Mouse (Mus musculus) limb, embryonic 11.5 days (tissue): ENCODE measurements at regions not wholly inside any gene's neighbourhood (a gene's known extent, or its start where the extent isn't known, plus 50 kb on each side); places are given as distances from the start of the nearest gene placed in this dataset.

Experiments
- ATAC-seq: fragments of 200-750 bp; cut with Nextera tagmentation; 2 replicates; pipeline ENCODE4 v1.8.0; 2017; ENCODE audit warnings: low read depth; ENCODE audit not compliant: insufficient number of reproducible peaks, low FRiP score, low TSS enrichment
- DNase-seq: peaks from one replicate; pipeline ENCODE4 v3.0.0-alpha.2; 2015; ENCODE audit warnings: low spot score
- H3K27ac ChIP-seq: fragments of 300-500 bp; sonication (generic); replicated peaks from 2 replicates; pipeline ENCODE4 v1.5.1; 2014; ENCODE audit warnings: low read depth, mild to moderate bottlenecking, low read length
- H3K27me3 ChIP-seq: fragments of 300-500 bp; sonication (generic); 2 replicates; pipeline ENCODE4 v1.6.1; 2014; ENCODE audit warnings: mild to moderate bottlenecking, low read length, mixed read lengths; ENCODE audit not compliant: control insufficient read depth, insufficient read depth
- H3K36me3 ChIP-seq: fragments of 300-500 bp; sonication (generic); 2 replicates; pipeline ENCODE4 v1.6.1; 2014; ENCODE audit warnings: mild to moderate bottlenecking, low read length, moderate library complexity, mixed read lengths; ENCODE audit not compliant: control insufficient read depth, insufficient read depth
- H3K4me1 ChIP-seq: fragments of 300-500 bp; sonication (generic); 2 replicates; pipeline ENCODE4 v1.6.1; 2014; ENCODE audit warnings: low read length, mixed read lengths; ENCODE audit not compliant: control insufficient read depth, insufficient read depth
- H3K4me2 ChIP-seq: fragments of 300-500 bp; sonication (generic); 2 replicates; pipeline ENCODE4 v1.6.1; 2014; ENCODE audit warnings: low read depth, mild to moderate bottlenecking, moderate library complexity; ENCODE audit not compliant: severe bottlenecking
- H3K4me3 ChIP-seq: fragments of 300-500 bp; sonication (generic); 2 replicates; pipeline ENCODE4 v1.5.1; 2014; ENCODE audit warnings: low read depth, low read length
- H3K9ac ChIP-seq: fragments of 300-500 bp; sonication (generic); 2 replicates; pipeline ENCODE4 v1.6.1; 2014; ENCODE audit warnings: mild to moderate bottlenecking, low read length
- H3K9me3 ChIP-seq: fragments of 300-500 bp; sonication (generic); 2 replicates; pipeline ENCODE4 v1.6.1; 2016; ENCODE audit warnings: low read length; ENCODE audit not compliant: control insufficient read depth
- WGBS: fragments of 180-500 bp; shearing (Covaris S2); extraction: QIAGEN DNeasy Blood & Tissue Kit; methylation state at CpG from one replicate; pipeline ENCODE4 v1.1.7; 2014; 5-methylcytosine and 5-hydroxymethylcytosine counted together

DNA sequence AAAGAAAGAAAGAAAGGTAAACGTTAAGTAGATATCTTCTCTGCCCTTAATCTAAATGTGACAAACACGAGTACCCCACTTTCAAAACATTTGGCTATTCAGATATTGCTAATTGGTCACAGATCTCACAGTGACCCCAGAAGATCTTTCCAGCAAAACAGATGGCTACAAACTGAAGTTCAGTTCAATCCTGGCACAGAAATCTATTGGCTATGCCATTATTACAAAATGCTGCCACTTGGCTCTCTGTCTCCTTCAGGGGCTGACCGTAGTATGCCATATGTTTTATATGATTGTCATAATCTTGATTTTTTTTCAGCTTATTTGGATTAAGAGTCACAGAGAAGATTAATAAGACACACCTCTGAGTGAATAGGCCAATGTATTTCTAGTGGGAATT, 873.2 kb downstream of the Slc22a22 start:
- 85% methylated on average over 3 of the region's 3 CpGs for WGBS
- Histone ChIP-seq H3K4me3 (no peak overlapping the region), H3K27ac (no peak overlapping the region), H3K36me3 (no peaks in the 10 kb centered on the region), H3K27me3 (no peaks in the 10 kb centered on the region), H3K9ac (no peak overlapping the region), H3K9me3 (no peaks in the 10 kb centered on the region), H3K4me2 (no peak overlapping the region), H3K4me1 (no peaks in the 10 kb centered on the region)
- ATAC-seq (no peak), DNase-seq (no peak)

DNA sequence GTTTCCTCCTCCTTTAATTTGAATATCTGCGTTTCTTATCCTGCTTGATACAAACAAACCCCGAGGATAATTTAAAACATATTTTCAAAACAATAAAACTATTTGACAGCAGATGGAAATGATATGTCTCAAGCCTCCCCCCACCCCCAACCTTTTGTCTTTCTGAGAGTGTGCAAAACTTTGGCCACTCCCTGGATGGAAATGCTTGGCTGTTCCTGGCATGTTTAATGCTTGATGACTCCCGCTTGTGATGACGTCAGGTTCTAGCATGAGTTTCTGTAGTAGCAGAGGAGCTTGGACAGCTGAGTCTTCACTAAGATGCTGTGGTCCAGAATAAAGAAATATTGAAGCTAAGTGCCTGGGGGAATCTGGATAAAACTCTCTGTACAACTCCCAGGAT, 884.8 kb downstream of the Slc22a22 start:
- H3K36me3 ChIP-seq, result no peaks in the 10 kb centered on the region
- no peaks in the 10 kb centered on the region for H3K27me3 ChIP-seq
- H3K9ac ChIP-seq, result no peak overlapping the region
- no peak overlapping the region for H3K4me2 ChIP-seq
- H3K27ac ChIP-seq, result no peak overlapping the region
- H3K4me3 ChIP-seq, result no peak overlapping the region
- no peak for DNase-seq
- ATAC-seq, result no peak
- WGBS, result 87% methylated on average over 4 of the region's 4 CpGs
- no peaks in the 10 kb centered on the region for H3K9me3 ChIP-seq
- no peaks in the 10 kb centered on the region for H3K4me1 ChIP-seq

DNA sequence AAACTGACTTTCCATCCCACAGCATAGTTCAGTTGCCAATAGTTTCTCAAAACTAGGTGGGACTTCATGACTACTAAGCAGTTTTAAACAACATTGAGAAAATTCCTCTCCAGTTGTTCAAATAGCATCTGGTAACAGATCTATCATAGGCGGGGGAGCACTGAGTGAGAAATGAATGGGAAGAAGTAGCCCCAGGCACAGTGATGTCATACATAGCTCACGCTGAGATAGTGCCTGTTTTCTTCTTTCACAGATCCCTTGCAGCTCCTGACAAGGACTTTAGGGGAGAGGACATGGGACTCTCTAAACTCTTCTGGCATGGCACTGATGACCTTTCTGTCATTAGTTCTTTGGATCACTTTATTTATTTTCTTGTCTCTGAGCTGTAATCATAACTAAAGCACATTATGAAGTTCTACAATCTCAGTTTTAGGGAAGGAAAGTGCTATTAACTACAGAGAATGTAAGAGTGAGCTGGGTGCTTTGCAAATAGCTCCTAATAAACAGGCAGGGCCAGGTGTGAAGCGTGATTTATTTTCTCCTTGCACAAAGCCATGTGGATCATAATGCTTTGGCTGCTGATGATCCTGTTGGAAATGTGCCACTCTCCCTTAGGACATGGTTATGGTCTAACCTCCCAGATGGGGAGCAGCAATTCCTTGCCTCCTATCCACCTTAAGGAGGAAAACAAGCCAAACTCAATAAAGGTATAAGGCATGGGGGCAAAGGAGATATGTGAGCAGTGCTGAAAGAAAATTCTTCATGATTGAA, 896.5 kb downstream of the Slc22a22 start:
- no peak overlapping the region for H3K4me2 ChIP-seq
- H3K9me3 ChIP-seq, result no peaks in the 10 kb centered on the region
- no peak for DNase-seq
- no peaks in the 10 kb centered on the region for H3K4me1 ChIP-seq
- no peak overlapping the region for H3K4me3 ChIP-seq
- H3K27ac ChIP-seq, result no peak overlapping the region
- H3K36me3 ChIP-seq, result no peaks in the 10 kb centered on the region
- H3K27me3 ChIP-seq, result no peaks in the 10 kb centered on the region
- no peak overlapping the region for H3K9ac ChIP-seq
- 75% methylated on average over 3 of the region's 3 CpGs for WGBS
- no peak for ATAC-seq

DNA sequence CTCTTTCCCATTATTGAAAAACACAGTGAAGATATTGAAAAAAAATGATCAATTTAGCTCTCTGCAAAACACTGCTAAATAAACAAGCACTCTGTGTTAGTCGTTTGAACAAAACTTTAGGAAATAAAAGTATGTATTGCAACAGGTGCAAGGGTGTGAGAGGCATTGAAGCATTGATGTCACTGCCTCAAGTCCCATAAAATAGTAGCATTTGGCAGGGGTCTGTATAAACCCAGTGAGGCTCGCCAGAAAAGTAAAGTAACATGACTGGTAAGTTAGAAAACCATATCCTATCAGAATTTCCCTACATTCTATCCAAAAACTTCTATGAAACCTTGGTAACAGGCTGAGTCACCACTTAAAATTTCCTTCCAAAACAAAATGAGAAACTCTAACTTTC, 914.2 kb downstream of the Slc22a22 start:
- Histone ChIP-seq H3K36me3 (no peaks in the 10 kb centered on the region), H3K4me1 (no peaks in the 10 kb centered on the region), H3K27me3 (no peaks in the 10 kb centered on the region), H3K9me3 (no peaks in the 10 kb centered on the region), H3K9ac (no peak overlapping the region), H3K4me3 (no peak overlapping the region), H3K27ac (no peak overlapping the region), H3K4me2 (no peak overlapping the region)
- 63% methylated on average over 2 of the region's 2 CpGs for WGBS
- DNase-seq (no peak), ATAC-seq (no peak)

DNA sequence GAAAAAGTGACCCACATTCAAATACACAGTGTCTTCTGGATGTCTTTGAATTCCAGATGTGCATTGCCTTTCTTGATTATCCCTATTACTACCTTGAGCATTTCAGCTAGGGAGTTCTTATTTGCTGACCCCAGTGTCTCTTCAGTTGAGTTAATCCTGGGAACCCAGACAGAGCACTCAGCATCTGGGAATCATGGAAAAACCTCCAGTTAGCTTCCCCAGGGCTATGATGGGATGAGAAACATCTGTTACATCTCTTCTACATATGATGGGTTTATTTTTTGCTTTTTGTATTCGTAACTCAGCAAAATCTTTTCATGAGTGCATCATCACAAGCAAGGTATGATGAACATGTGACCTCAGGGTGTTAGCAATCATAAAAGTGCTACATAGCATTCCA, 914.6 kb downstream of the Slc22a22 start:
- Histone ChIP-seq H3K27ac (no peak overlapping the region), H3K27me3 (no peaks in the 10 kb centered on the region), H3K9ac (no peak overlapping the region), H3K4me3 (no peak overlapping the region), H3K4me1 (no peaks in the 10 kb centered on the region), H3K4me2 (no peak overlapping the region), H3K36me3 (no peaks in the 10 kb centered on the region), H3K9me3 (no peaks in the 10 kb centered on the region)
- 65% methylated on average over 1 of the region's 1 CpGs for WGBS
- ATAC-seq (no peak), DNase-seq (no peak)

DNA sequence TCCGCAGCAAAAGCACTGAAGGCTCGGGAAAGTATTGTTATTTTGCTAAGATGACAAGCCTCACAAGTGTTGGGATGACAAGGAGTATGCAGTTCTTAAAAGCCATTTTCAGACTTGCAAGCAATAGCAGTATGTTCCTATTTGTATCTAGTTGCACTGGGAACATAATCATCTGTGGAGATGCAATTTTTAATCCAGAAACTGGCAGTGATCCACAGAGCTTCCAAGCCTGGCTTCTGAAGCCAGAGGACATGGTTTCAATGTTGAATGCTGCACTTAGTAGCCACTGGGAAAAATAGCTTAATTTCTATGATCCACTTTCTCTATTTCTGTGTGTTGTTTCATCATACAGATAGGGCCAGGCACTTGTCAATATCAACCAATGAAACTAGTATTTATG, 915.3 kb downstream of the Slc22a22 start:
- no peak overlapping the region for H3K4me3 ChIP-seq
- no peaks in the 10 kb centered on the region for H3K9me3 ChIP-seq
- no peak overlapping the region for H3K27ac ChIP-seq
- ATAC-seq, result no peak
- 91% methylated on average over 2 of the region's 2 CpGs for WGBS
- H3K4me1 ChIP-seq, result no peaks in the 10 kb centered on the region
- no peaks in the 10 kb centered on the region for H3K27me3 ChIP-seq
- no peak for DNase-seq
- no peaks in the 10 kb centered on the region for H3K36me3 ChIP-seq
- no peak overlapping the region for H3K4me2 ChIP-seq
- no peak overlapping the region for H3K9ac ChIP-seq

DNA sequence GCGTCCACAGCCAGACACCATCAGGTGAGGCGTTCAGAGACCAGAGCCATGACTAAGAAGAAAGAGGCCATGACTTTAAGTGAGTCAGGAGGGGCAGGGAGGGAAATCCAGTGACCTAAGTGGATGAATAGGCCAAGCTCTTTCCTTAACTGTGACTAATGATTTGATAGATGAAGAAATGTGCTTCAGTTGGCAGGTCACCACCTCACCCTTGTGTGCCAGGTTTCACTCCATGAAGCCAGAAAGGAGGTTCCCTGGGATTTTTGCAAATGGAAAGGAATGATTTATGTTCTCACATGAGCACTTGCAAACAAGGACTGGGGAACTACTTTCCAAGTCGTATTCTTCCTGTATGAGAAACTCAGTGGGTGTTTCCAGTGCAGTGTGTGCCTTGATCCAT, 923.0 kb downstream of the Slc22a22 start:
- no peak for ATAC-seq
- H3K36me3 ChIP-seq, result no peaks in the 10 kb centered on the region
- 67% methylated on average over 3 of the region's 3 CpGs for WGBS

DNA sequence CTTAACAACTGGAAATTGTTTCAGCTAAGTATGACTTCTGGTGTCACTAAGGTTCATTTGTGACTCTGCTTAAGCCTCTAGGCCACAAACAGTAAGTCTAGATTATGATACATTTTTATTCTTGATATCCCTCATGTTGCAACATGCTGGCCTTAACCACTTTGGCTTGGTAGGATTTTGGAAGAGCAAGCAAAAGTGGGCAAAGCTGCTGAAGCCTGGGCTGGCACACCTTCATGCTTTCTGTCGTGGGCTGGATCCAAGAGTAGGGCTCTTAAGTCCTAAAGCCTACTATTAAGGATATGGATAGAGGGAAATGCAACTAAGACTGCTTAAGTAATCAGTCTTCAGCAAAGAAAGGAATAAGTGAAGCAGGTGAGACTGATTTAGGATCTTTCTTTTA, 923.6 kb downstream of the Slc22a22 start:
- ATAC-seq (no peak), DNase-seq (no peak)
- 74% methylated on average over 1 of the region's 1 CpGs for WGBS
- Histone ChIP-seq H3K4me3 (no peak overlapping the region), H3K4me1 (no peaks in the 10 kb centered on the region), H3K4me2 (no peak overlapping the region), H3K27me3 (no peaks in the 10 kb centered on the region), H3K36me3 (no peaks in the 10 kb centered on the region), H3K27ac (no peak overlapping the region), H3K9me3 (no peaks in the 10 kb centered on the region), H3K9ac (no peak overlapping the region)

More for the DNA sequence above, 923.0 kb downstream of the Slc22a22 start:
- Histone ChIP-seq H3K9me3 (no peaks in the 10 kb centered on the region), H3K4me2 (no peak overlapping the region), H3K9ac (no peak overlapping the region), H3K27ac (no peak overlapping the region), H3K4me1 (no peaks in the 10 kb centered on the region), H3K27me3 (no peaks in the 10 kb centered on the region), H3K4me3 (no peak overlapping the region)
- DNase-seq, result no peak

DNA sequence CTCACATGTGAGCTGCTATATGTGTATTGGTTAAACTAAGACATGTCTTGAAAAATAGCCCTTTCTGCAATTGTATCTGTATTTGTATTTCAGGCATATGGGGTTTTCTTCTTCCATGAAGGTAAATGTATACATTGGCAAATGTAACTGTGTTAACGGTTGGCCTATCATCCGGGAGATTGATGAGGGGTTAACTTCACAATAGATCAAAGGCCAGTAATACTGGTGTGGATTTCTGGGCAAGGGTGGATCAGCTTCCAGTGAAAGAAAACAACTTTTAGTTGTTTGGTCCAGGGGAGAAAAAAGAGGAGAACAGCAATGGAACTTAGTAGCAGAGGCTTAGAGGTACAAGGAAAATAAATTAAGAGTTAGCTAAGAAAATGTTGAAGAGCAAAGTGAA, 945.9 kb downstream of the Slc22a22 start:
- H3K36me3 ChIP-seq, result no peaks in the 10 kb centered on the region
- no peak overlapping the region for H3K4me3 ChIP-seq
- no peak overlapping the region for H3K4me2 ChIP-seq
- H3K9ac ChIP-seq, result no peak overlapping the region
- H3K4me1 ChIP-seq, result no peaks in the 10 kb centered on the region
- H3K27ac ChIP-seq, result no peak overlapping the region
- no peaks in the 10 kb centered on the region for H3K27me3 ChIP-seq
- no peaks in the 10 kb centered on the region for H3K9me3 ChIP-seq
- no peak for DNase-seq
- 25% methylated on average over 2 of the region's 2 CpGs for WGBS
- ATAC-seq, result no peak
